Mouse (Mus musculus) gastrocnemius, adult 18-20 months (tissue): ENCODE measurements around the gene Sh3glb1. TPM values are rescaled to one million over a fixed set of nuclear protein-coding genes. Genes with fewer than 3 reads are reported as not detected.

ENCODE experiments used
- total RNA-seq, 2 experiments: library from RNA; stranded (reverse); gene quantifications; 2 replicates each; pipeline ENCODE4 v1.2.3; 2021

Gene Sh3glb1
- total RNA-seq, 2 experiments from 2014 or later, result 332 to 386 TPM

Other genes with a start within 250 kb of the Sh3glb1 start
- gene Hs2st1, start 150.2 kb downstream of the Sh3glb1 start, total RNA-seq, result 10 to 100 TPM; 10.8 to 12.5 TPM
- gene Selenof, start 150.0 kb downstream of the Sh3glb1 start, total RNA-seq, result 100 to 1,000 TPM; 109 to 111 TPM
- gene Clca3a1, start 40.6 kb upstream of the Sh3glb1 start, total RNA-seq, result under 1 TPM; 0.09 to 0.18 TPM
- gene Clca3a2, start 99.2 kb upstream of the Sh3glb1 start, total RNA-seq, result not detected
- gene Clca3b, start 129.0 kb upstream of the Sh3glb1 start, total RNA-seq, result not detected
- not detected for gene Clca4b, start 212.2 kb upstream of the Sh3glb1 start, total RNA-seq